Mouse (Mus musculus): Measurements from ENCODE around the gene Fars2.

GRCm38 (mm10) chr13:36562447-36563441 is 445.5 kb downstream of the Fars2 start:
- TF ChIP-seq CTCF (IDR thresholded peaks at IDR 0.05; ENCODE audit: insufficient read depth, low read length) (no peak), POLR2A (IDR thresholded peaks at IDR 0.05; ENCODE audit: borderline replicate concordance, extremely low read depth, low read depth, low read length) (no peak)
